Mouse (Mus musculus) liver, adult 2 months (tissue): ENCODE measurements around the gene Itgav.

Experiments used
- CTCF ChIP-seq: fragments of 200-500 bp; IDR thresholded peaks from 2 replicates; pipeline ENCODE4 v1.5.1; 2011; ENCODE audit warnings: low read depth, low read length, control low read depth
- POLR2A ChIP-seq: fragments of 200-500 bp; IDR thresholded peaks from 2 replicates; pipeline ENCODE4 v1.6.1; 2011; ENCODE audit warnings: low read length, control low read depth; ENCODE audit not compliant: insufficient read depth; ENCODE audit errors: extremely low read depth

DNA sequence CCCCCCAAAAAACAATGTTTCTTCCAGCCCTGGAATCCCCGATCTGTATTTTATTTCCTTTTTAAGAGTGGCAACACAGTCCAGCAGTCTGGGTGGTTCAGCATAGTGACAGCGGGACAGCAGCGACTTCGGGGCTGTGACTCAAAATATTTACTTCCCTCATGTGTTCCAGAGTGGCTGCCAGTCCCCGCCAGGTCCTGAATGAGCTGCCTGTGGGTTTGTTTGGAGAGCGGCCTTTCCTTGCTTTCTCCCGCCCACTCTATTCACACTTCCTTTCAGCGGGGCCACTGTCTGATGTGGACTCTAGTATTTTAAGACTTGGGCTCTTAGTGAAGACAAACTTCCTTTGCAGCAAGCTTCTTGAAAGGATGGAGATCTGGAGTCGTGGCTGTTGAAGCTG, 18.0 kb downstream of the Itgav start:
- TF ChIP-seq CTCF (no peak), POLR2A (no peak)
